Mouse (Mus musculus): ENCODE data around the gene Ipo13.

DNA sequence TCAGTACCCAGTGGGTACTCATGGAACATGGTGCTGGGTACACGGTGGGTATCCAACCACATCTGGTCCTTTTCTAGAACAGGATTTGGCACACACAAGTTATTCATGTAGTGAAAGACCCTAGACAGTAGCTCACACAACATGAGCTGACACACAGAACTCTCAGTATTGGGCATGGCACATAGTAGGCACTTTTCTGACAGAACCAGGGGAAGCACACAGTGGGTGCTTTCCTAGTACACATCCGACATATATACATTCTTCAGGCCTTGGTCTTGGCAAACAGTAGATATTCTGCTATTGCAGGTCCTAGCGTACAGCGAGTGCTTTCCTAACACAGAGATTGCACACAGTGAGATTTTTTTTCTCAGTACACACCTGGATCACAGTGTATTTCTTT, 68.5 kb downstream of the Ipo13 start:
- TF ChIP-seq CTCF (IDR thresholded peaks at IDR 0.05; ENCODE audit: borderline replicate concordance, control insufficient read depth, extremely low read depth, insufficient read depth, low read length, poor library complexity) (no peak), POLR2A (IDR thresholded peaks at IDR 0.05; ENCODE audit: control insufficient read depth, extremely low read depth, insufficient read depth, low read length, poor library complexity) (no peak)
